Mouse (Mus musculus) frontal cortex, adult 2 months (tissue): ENCODE results near the gene Peak1. TPM values are rescaled to one million over a fixed set of nuclear protein-coding genes. Genes with fewer than 3 reads are reported as not detected.

Experiments
- DNase-seq, 2 experiments: peaks; one replicate each; pipeline ENCODE4 v3.0.0; 2022; ENCODE audit warnings: low spot score in 1 of 2; ENCODE audit errors: extremely low spot score in 1 of 2
- polyA plus RNA-seq: library from polyadenylated mRNA; depleted of rRNA; stranded (reverse); fragments of >200 nt; gene quantifications from 2 replicates; pipeline ENCODE4 v1.2.3, GENCODE M21; 2012

The Peak1 gene
- polyA plus RNA-seq, 1 experiment, result 13.9 TPM

DNA sequence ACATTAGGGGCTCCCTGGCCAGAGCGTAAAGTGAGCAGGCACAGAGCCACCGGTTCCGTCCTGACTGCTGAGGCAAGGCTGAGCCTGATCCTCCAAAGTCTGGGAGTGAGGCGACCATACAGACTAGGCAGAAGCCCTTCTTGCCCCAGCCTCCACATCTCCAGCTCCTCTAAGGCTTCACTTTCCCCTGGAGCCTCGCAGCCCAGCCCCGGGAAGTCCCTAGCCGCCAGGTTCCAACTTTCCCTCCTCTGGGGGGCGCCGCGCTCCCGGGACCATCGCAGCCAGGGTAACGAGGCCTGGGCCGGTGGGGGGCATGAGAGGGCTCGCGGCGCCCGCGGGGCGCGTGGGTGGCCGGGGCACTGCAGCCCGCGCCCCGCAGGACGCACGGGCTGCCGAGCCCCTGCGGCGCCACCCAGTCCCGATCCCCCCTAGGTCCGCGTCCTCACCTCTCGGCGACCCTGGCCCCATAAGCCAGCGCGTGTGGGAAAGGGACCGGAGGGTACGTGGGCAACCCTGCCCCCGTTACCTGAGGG, 386 bp downstream of the Peak1 start:
- DNase-seq, result peak in 1 of 2 experiments; percentile 82

GRCm38 (mm10) chr9:56415935-56416607, 1.8 kb downstream of the Peak1 start:
- DNase-seq, result no peak

- no peak for DNase-seq
Measured at GRCm38 (mm10) chr9:56415393-56415792, 2.5 kb downstream of the Peak1 start.

DNA sequence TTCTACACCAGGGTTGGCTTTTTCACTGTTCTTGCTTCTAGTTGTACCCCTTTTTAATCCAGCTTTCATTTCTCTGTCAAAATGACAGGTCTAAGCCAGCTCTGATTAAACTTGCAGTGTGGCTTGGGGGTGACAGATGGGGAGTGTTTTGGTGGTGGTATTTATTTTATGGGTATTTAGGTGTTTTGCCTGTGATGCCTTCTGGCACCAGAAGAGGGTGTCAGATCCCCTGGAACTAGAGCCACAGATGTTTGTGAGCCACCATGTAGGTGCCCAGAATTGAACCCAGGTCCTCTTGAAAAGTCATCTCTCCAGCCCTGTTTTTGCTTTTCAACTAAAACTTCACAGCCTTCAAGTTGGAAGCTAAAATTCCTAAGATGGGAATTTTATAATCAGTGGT, 3.5 kb downstream of the Peak1 start:
- DNase-seq, result no peak

- no peak for DNase-seq
Measured at GRCm38 (mm10) chr9:56412716-56413115, 5.2 kb downstream of the Peak1 start.

DNA sequence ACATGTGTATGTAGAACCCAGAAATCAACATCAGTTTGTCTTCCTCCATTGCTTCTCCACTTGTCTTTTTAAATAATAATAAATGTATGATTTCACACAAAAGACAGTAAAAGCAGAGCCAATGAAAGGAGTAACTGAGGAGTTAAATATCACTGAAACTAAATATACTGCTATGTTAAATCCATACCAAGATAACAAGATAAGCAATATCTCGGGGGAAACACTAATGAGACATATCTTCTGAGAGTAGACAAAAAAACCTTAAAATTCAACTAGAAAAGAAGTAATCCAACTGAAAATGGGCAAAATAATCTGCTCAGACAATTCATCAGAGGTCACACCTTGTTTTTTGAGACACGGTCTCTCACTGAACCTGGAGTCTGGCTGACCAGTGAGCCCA, 7.9 kb downstream of the Peak1 start:
- no peak for DNase-seq

GRCm38 (mm10) chr9:56404619-56405018, 13.2 kb downstream of the Peak1 start:
- no peak for DNase-seq

- peak in 1 of 2 experiments; percentile 32 for DNase-seq
Measured at GRCm38 (mm10) chr9:56396306-56396705, 21.6 kb downstream of the Peak1 start.

GRCm38 (mm10) chr9:56392857-56393256, 25.0 kb downstream of the Peak1 start:
- DNase-seq, result no peak

- no peak for DNase-seq
Measured at GRCm38 (mm10) chr9:56382786-56383185, 35.1 kb downstream of the Peak1 start.

GRCm38 (mm10) chr9:56374401-56374800, 43.5 kb downstream of the Peak1 start:
- peak in 1 of 2 experiments; percentile 71 for DNase-seq

- no peak for DNase-seq
Measured at GRCm38 (mm10) chr9:56370710-56371109, 47.2 kb downstream of the Peak1 start.

DNA sequence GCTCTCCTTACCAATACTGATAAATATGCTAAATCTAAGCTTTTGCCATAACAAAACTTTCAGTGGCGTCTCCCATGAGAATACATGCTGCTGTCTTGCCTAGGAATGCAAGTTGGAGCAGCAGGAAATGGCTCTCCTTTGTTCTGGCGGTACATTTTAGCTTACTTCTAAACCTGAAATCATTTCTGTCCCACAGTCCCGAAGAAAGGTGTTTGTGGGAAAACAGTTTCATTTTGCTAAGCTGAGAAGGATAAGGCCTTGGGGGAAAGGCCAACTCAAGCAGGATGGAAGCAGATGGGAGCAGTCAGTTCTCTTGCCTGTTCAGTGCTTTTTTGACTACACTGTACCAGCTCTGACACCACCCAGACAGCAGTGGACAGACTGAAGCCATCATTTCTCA, 49.1 kb downstream of the Peak1 start:
- no peak for DNase-seq

GRCm38 (mm10) chr9:56363306-56363705, 54.6 kb downstream of the Peak1 start:
- DNase-seq, result no peak

- no peak for DNase-seq
Measured at GRCm38 (mm10) chr9:56359261-56359660, 58.6 kb downstream of the Peak1 start.

- DNase-seq, result no peak
Measured at GRCm38 (mm10) chr9:56355186-56355585, 62.7 kb downstream of the Peak1 start.

DNA sequence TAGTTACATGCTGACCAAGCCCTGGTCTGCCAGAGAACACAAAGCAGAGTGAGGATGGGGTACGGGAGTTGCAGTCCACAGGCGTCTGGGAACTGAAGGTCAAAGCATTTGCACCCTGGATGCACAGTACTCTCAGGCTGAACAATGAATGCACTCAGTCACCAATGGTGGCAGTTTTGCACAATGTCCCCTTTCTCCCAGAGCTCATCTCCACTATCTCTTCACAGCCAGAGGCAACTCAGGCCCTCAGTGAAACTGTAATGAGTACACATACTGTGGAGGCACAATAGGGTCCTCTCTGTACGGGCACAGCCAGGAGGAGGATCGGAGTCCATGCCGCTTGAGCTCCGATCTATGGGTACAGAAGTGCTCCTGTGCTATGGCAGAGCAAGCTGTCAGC, 71.5 kb downstream of the Peak1 start:
- peak in 1 of 2 experiments; percentile 25 for DNase-seq

- no peak for DNase-seq
Measured at GRCm38 (mm10) chr9:56339426-56340195, 78.3 kb downstream of the Peak1 start.

GRCm38 (mm10) chr9:56334363-56334762, 83.5 kb downstream of the Peak1 start:
- DNase-seq, result no peak

DNA sequence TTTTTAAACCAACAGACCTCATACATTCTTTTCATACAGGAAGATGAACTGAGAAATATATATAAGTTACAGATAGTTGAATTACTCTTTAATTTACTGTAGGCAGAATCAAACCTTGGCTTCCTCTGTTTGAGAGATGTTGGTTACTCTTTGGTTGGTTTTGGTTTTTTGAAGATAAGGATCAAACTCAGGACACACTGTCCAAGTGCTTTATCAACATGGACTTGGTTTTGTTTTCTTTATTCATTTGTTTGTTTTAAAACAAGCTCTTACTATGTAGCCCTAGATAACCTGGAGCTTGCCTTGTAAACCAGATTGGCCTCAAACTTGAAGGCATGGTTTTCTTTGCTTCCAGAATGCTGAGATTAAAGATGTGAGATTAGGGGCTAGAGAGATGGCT, 85.1 kb downstream of the Peak1 start:
- DNase-seq, result no peak

GRCm38 (mm10) chr9:56326511-56327005, 91.3 kb downstream of the Peak1 start:
- DNase-seq, result peak in 1 of 2 experiments; percentile 7

GRCm38 (mm10) chr9:56325725-56326124, 92.1 kb downstream of the Peak1 start:
- no peak for DNase-seq
